Mouse (Mus musculus): ENCODE data around the gene Trpv2. TPM values are rescaled to one million over a fixed set of nuclear protein-coding genes. Genes with fewer than 3 reads are reported as not detected.

The Trpv2 gene
- polyA plus RNA-seq, 1 experiment from 2014 or later: 0.69 TPM

DNA sequence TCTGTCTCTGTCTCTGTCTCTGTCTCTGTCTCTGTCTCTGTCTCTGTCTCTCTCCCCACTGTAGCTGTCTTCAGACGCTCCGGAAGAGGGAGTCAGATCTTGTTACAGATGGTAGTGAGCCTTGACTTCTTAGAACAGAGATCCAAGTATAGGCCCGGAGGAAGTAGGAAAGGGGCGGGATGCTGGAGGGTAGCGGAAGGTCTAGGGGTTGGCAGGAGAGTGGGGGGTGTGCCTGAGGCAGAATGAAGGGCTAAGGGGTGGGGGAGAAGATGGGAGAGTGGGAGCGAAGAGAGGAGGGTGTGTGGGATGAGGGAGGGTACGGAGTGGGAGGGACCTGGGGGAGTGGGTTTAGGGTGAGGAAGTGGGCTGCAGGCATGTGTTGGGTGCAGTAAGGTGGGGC is 8.5 kb upstream of the Trpv2 start:
- Histone ChIP-seq H3K4me1 (ENCODE audit: control insufficient read depth, insufficient read depth, low read length) (no peaks in the 10 kb centered on the region), H3K27ac (replicated peaks; ENCODE audit: low read depth, low read length) (no peak overlapping the region), H3K36me3 (ENCODE audit: control insufficient read depth, insufficient read depth, low read length) (no peaks in the 10 kb centered on the region), H3K4me3 (ENCODE audit: low read depth, low read length) (no peak overlapping the region), H3K9ac (ENCODE audit: low read length) (no peak overlapping the region), H3K9me3 (ENCODE audit: control insufficient read depth, low read length) (no peaks in the 10 kb centered on the region), H3K27me3 (ENCODE audit: control insufficient read depth, insufficient read depth, low read length) (no peaks in the 10 kb centered on the region), H3K4me2 (ENCODE audit: low read depth, severe bottlenecking) (no peak overlapping the region)
- DNase-seq (ENCODE audit: low spot score) (no peak), ATAC-seq (ENCODE audit: insufficient number of reproducible peaks, low FRiP score, low TSS enrichment, low read depth) (no peak)
- WGBS: 71% methylated on average over 7 of the region's 7 CpGs

DNA sequence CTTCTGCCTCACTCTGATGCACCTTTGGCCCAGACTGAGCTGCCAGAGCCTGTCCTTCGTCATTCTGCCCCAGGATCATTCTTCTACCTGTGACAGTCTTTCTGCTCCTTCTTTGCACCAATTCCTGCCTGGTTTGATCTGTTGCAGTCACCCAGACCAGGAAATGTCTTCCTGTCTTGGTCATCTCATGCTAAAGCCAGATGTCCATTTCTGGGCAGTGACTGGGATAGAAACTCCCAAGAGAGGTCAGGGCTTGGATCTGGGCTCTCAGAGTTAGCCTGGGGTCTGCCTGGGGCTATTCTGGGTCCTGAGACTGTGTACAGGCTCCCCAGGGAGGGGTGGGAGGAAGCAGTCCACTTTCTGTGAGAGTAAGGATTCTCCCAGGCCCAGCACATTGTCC is 8.1 kb upstream of the Trpv2 start:
- Histone ChIP-seq H3K4me2 (ENCODE audit: low read depth, severe bottlenecking) (no peak overlapping the region), H3K36me3 (ENCODE audit: control insufficient read depth, insufficient read depth, low read length) (no peaks in the 10 kb centered on the region), H3K27me3 (ENCODE audit: control insufficient read depth, insufficient read depth, low read length) (no peaks in the 10 kb centered on the region), H3K9ac (ENCODE audit: low read length) (no peak overlapping the region), H3K4me1 (ENCODE audit: control insufficient read depth, insufficient read depth, low read length) (no peaks in the 10 kb centered on the region), H3K9me3 (ENCODE audit: control insufficient read depth, low read length) (no peaks in the 10 kb centered on the region), H3K4me3 (ENCODE audit: low read depth, low read length) (no peak overlapping the region), H3K27ac (replicated peaks; ENCODE audit: low read depth, low read length) (no peak overlapping the region)
- ATAC-seq (ENCODE audit: insufficient number of reproducible peaks, low FRiP score, low TSS enrichment, low read depth) (no peak), DNase-seq (ENCODE audit: low spot score) (no peak)
- WGBS: 70% methylated on average over 1 of the region's 1 CpGs

DNA sequence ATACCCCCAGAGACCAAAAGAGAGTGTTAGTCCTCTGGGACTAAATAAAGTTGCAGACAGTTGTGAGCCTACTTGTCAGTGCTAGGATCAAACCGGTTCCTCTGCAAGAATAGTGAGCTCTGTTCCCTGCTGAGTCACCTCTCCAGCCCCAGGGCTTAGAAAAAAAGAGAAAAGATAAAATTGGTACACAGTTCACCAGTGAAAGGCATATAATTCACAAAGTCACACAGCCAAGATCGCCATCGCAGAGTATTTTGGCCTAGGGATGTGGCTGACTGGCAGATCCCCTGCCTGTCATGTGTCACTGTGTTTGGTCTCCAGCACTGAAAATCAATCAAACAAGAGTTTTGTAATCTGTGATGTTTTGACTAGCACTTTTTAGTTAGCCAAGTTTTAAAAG is 6.0 kb upstream of the Trpv2 start:
- Histone ChIP-seq H3K9me3 (ENCODE audit: control insufficient read depth, low read length) (no peaks in the 10 kb centered on the region), H3K36me3 (ENCODE audit: control insufficient read depth, insufficient read depth, low read length) (no peaks in the 10 kb centered on the region), H3K27me3 (ENCODE audit: control insufficient read depth, insufficient read depth, low read length) (no peaks in the 10 kb centered on the region), H3K9ac (ENCODE audit: low read length) (no peak overlapping the region), H3K4me1 (ENCODE audit: control insufficient read depth, insufficient read depth, low read length) (no peaks in the 10 kb centered on the region), H3K4me3 (ENCODE audit: low read depth, low read length) (no peak overlapping the region), H3K4me2 (ENCODE audit: low read depth, severe bottlenecking) (no peak overlapping the region), H3K27ac (replicated peaks; ENCODE audit: low read depth, low read length) (no peak overlapping the region)
- ATAC-seq (ENCODE audit: insufficient number of reproducible peaks, low FRiP score, low TSS enrichment, low read depth) (no peak), DNase-seq (ENCODE audit: low spot score) (no peak)
- 75% methylated on average over 3 of the region's 3 CpGs for WGBS

DNA sequence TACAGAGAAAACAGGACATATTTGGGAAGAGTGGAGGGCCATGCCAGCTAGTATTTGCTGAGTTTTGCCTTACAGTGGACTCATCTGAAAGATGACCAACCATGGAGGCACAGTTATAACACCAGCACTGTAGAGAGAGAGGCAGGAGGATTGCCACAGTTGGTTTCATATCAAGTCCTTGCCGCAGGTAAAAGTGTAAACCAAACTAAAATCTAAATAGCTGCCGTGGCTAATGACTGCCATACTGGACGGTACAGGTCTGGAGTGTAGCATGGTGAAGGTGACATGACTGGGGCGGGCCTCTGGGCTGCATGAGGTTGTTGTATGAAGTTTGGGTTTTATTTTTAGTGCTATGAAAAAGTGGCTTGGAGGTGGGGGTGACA is 408 bp downstream of the Trpv2 start:
- Histone ChIP-seq H3K27me3 (ENCODE audit: control insufficient read depth, insufficient read depth, low read length) (0 out of 2 replicates have a peak, but pooled peaks cover 4% of the 10 kb centered on the region), H3K36me3 (ENCODE audit: control insufficient read depth, insufficient read depth, low read length) (no peaks in the 10 kb centered on the region), H3K4me1 (ENCODE audit: control insufficient read depth, insufficient read depth, low read length) (no peaks in the 10 kb centered on the region), H3K9me3 (ENCODE audit: control insufficient read depth, low read length) (no peaks in the 10 kb centered on the region), H3K27ac (replicated peaks; ENCODE audit: low read depth, low read length) (no peak overlapping the region), H3K9ac (ENCODE audit: low read length) (no peak overlapping the region), H3K4me3 (ENCODE audit: low read depth, low read length) (no peak overlapping the region), H3K4me2 (ENCODE audit: low read depth, severe bottlenecking) (no peak overlapping the region)
- DNase-seq (ENCODE audit: low spot score): no peak
- WGBS: 80% methylated on average over 4 of the region's 4 CpGs
- no peak for ATAC-seq (ENCODE audit: insufficient number of reproducible peaks, low FRiP score, low TSS enrichment, low read depth)

DNA sequence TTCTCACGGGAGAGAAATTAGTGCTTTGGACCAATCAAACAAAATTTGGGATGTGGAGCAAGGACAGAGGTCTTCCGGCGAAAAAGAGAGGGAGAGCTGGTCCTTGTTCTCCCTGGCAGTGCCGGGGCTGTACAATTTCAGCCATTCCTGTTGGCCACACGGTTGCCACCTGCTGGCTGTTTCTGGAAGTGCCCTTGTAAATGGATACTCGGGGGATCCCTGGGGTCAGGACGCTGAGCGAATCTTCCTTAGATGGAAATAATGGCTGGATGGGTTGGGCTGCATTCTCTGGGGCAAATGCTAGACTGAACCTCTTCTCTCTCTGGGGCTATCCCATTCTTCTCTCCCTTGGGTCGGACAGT is 992 bp downstream of the Trpv2 start:
- Histone ChIP-seq H3K4me2 (ENCODE audit: low read depth, severe bottlenecking) (peak overlapping the region; percentile 94), H3K27ac (replicated peaks; ENCODE audit: low read depth, low read length) (no peak overlapping the region), H3K27me3 (ENCODE audit: control insufficient read depth, insufficient read depth, low read length) (0 out of 2 replicates have a peak, but pooled peaks cover 4% of the 10 kb centered on the region), H3K9me3 (ENCODE audit: control insufficient read depth, low read length) (no peaks in the 10 kb centered on the region), H3K4me1 (ENCODE audit: control insufficient read depth, insufficient read depth, low read length) (no peaks in the 10 kb centered on the region), H3K36me3 (ENCODE audit: control insufficient read depth, insufficient read depth, low read length) (no peaks in the 10 kb centered on the region), H3K4me3 (ENCODE audit: low read depth, low read length) (peak overlapping the region; percentile 42), H3K9ac (ENCODE audit: low read length) (no peak overlapping the region)
- ATAC-seq (ENCODE audit: insufficient number of reproducible peaks, low FRiP score, low TSS enrichment, low read depth) (peak; percentile 39; the same call in 1 of the 2 replicates), DNase-seq (ENCODE audit: low spot score) (peak; percentile 96)
- WGBS: 1% methylated on average over 9 of the region's 9 CpGs

DNA sequence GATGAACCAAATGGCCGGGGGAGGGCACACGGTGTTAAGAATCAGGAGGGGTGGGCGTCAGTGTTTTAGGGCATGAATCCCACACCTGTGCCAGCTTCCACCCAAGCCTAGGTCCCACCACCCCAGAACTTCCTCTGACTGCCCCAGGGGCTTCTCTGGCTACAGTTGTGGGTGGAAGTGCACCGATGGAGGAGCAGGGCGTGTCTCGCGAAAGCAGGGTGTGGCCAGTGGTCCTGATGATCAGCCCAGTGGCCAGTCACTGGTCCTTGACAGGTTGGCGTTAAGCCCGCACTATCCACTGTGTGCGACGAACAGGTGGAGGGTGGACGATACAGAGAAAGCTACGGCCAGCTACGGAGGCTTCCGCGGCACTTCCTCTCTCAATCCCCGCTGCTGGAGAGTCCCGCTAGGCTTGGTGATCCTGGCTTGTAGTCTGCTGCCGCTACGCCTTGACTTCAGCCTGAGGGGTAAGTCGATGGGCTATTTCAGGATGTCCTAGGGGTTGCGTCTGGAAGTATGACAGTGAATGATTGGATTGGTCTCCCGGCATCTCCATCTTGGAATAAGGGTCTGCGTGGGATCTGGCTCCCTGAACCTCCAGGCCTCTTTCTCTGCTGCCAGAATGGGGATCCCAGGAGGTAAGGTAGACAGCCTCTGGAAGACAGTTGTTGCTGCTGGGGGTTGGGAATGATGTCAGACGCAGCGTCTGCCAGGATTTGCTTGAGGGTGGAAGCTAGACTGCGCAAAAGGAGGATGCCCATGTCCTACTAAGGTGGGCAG is 1.6 kb downstream of the Trpv2 start:
- 0 out of 2 replicates have a peak, but pooled peaks cover 4% of the 10 kb centered on the region for H3K27me3 ChIP-seq (ENCODE audit: control insufficient read depth, insufficient read depth, low read length)
- 7% methylated on average over 27 of the region's 27 CpGs for WGBS
- H3K4me1 ChIP-seq (ENCODE audit: control insufficient read depth, insufficient read depth, low read length): no peaks in the 10 kb centered on the region
- peak; percentile 26; the same call in 1 of the 2 replicates for ATAC-seq (ENCODE audit: insufficient number of reproducible peaks, low FRiP score, low TSS enrichment, low read depth)
- peak overlapping the region; percentile 94 for H3K4me2 ChIP-seq (ENCODE audit: low read depth, severe bottlenecking)
- peak overlapping the region; percentile 38; the same call in 1 of the 2 replicates for H3K9ac ChIP-seq (ENCODE audit: low read length)
- H3K4me3 ChIP-seq (ENCODE audit: low read depth, low read length): peak overlapping the region; percentile 42
- H3K36me3 ChIP-seq (ENCODE audit: control insufficient read depth, insufficient read depth, low read length): no peaks in the 10 kb centered on the region
- peak; percentile 44 for DNase-seq (ENCODE audit: low spot score)
- H3K9me3 ChIP-seq (ENCODE audit: control insufficient read depth, low read length): no peaks in the 10 kb centered on the region
- H3K27ac ChIP-seq (replicated peaks; ENCODE audit: low read depth, low read length): no peak overlapping the region

DNA sequence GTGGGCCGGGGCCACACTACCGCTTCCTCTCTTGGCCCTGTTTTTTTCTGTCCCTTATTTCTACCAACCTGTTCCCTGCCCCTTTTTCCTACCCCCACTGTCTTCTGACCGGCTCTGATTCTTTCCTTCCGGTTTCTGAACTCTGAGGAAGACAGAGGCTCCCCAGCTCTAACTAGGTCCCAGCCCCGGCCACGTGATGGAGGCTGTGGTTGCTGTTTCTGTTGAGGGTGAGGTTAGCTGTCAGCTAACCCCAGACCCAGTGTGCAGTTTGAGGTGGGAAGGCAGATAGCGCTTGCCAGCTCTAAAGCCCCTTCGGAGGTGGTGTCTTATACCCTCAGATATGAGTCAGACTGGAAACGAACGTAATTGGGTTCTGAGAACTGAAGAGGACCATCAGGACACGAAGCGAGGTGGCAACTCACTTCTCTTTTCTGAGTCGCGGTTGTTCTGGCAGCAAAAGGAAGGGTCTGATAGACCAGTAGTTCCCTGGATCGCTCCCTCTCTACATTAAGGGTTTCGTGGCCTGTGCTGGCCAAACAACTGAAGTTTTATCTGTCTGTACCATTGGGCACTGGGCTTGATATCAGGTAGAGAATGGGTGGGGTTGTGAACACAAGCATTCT is 2.4 kb downstream of the Trpv2 start:
- no peaks in the 10 kb centered on the region for H3K36me3 ChIP-seq (ENCODE audit: control insufficient read depth, insufficient read depth, low read length)
- H3K27me3 ChIP-seq (ENCODE audit: control insufficient read depth, insufficient read depth, low read length): 0 out of 2 replicates have a peak, but pooled peaks cover 4% of the 10 kb centered on the region
- no peaks in the 10 kb centered on the region for H3K4me1 ChIP-seq (ENCODE audit: control insufficient read depth, insufficient read depth, low read length)
- no peak overlapping the region for H3K4me2 ChIP-seq (ENCODE audit: low read depth, severe bottlenecking)
- no peak overlapping the region for H3K4me3 ChIP-seq (ENCODE audit: low read depth, low read length)
- no peaks in the 10 kb centered on the region for H3K9me3 ChIP-seq (ENCODE audit: control insufficient read depth, low read length)
- WGBS: 64% methylated on average over 16 of the region's 16 CpGs
- no peak for ATAC-seq (ENCODE audit: insufficient number of reproducible peaks, low FRiP score, low TSS enrichment, low read depth)
- no peak for DNase-seq (ENCODE audit: low spot score)
- no peak overlapping the region for H3K9ac ChIP-seq (ENCODE audit: low read length)
- no peak overlapping the region for H3K27ac ChIP-seq (replicated peaks; ENCODE audit: low read depth, low read length)

DNA sequence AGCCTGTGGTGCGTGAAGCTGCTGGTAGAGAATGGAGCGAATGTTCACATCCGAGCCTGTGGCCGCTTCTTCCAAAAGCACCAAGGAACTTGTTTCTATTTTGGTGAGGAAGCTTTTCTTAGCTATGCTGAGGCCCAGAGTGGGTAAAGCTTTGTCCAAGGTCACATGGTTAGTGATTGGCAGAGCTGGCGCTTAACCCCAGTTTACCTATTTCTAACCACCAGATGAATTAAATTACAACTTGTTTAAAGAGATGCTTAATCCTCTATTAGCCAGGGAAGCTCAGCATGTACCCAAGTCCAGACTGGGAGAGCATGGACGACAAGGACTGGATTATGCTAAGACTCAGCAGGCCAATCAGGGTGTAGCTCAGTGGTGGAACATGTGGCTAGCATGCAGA is 8.7 kb downstream of the Trpv2 start:
- no peaks in the 10 kb centered on the region for H3K27me3 ChIP-seq (ENCODE audit: control insufficient read depth, insufficient read depth, low read length)
- WGBS: 87% methylated on average over 6 of the region's 6 CpGs
- H3K36me3 ChIP-seq (ENCODE audit: control insufficient read depth, insufficient read depth, low read length): no peaks in the 10 kb centered on the region
- no peak overlapping the region for H3K9ac ChIP-seq (ENCODE audit: low read length)
- DNase-seq (ENCODE audit: low spot score) (no peak), ATAC-seq (ENCODE audit: insufficient number of reproducible peaks, low FRiP score, low TSS enrichment, low read depth) (no peak)
- no peaks in the 10 kb centered on the region for H3K9me3 ChIP-seq (ENCODE audit: control insufficient read depth, low read length)
- H3K4me1 ChIP-seq (ENCODE audit: control insufficient read depth, insufficient read depth, low read length): no peaks in the 10 kb centered on the region
- H3K27ac ChIP-seq (replicated peaks; ENCODE audit: low read depth, low read length): no peak overlapping the region
- no peak overlapping the region for H3K4me3 ChIP-seq (ENCODE audit: low read depth, low read length)
- no peak overlapping the region for H3K4me2 ChIP-seq (ENCODE audit: low read depth, severe bottlenecking)

Measured in limb, embryonic 11.5 days (tissue).